ENCODE assay signal across 9 mouse cellular contexts in genomic region chr1:160233921-160234320, GRCm38 (mm10). TPM values are rescaled to one million over a fixed set of nuclear protein-coding genes. Genes with fewer than 3 reads are reported as not detected.
A peak's percentile ranks its signal among the peaks of the same experiment; 100 is the strongest.
DNase-seq lines count a peak whose midpoint lies in the region; ATAC-seq and TF ChIP-seq lines count a peak whose summit lies in the region.
"Had no signal": no experiment of that assay in that cellular context is flagged by ENCODE, and none has a peak within 500 bp of the region (broad histone marks: within the 10 kb centered on the region; RNA-seq: fewer than 3 reads in every experiment).

No protein-coding gene starts in this region.

- peak overlapping the region; percentile 23; the same call in 1 of the 2 replicates for H3K9ac ChIP-seq in CH12.LX (ENCODE audit: insufficient read depth, low read depth)
- H3K9ac ChIP-seq in heart, postnatal 0 days (replicated peaks; ENCODE audit: low read depth, low read length), result no peak overlapping the region
- H3K9ac ChIP-seq: neural tube, embryonic 15.5 days had no signal

- peak; percentile 31; the same call in 1 of the 2 replicates for TF ChIP-seq POLR2A in CH12.LX (IDR thresholded peaks at IDR 0.05; ENCODE audit: low read depth, low read length)

- H3K9me3 ChIP-seq in CH12.LX (replicated peaks; ENCODE audit: low read length), result no peaks in the 10 kb centered on the region
- H3K9me3 ChIP-seq in heart, postnatal 0 days (replicated peaks; ENCODE audit: control insufficient read depth, low read length), result no peaks in the 10 kb centered on the region
- H3K9me3 ChIP-seq: neural tube, embryonic 15.5 days had no signal

- TF ChIP-seq RAD21 in CH12.LX (IDR thresholded peaks at IDR 0.05; ENCODE audit: low read depth, low read length), result no peak

- peak overlapping the region; percentile 44; the same call in 1 of the 2 replicates for H3K4me2 ChIP-seq in CH12.LX (ENCODE audit: insufficient read depth, low read depth, poor library complexity, severe bottlenecking)
- no peak overlapping the region for H3K4me2 ChIP-seq in heart, postnatal 0 days (ENCODE audit: low read depth, low read length)
- H3K4me2 ChIP-seq: neural tube, embryonic 15.5 days had no signal

- TF ChIP-seq CTCF in CH12.LX (conservative IDR thresholded peaks at IDR 0.05 in 1 of 2, IDR thresholded peaks at IDR 0.05 in 1 of 2; ENCODE audit: low read depth in 2 of 2, low read length in 2 of 2), result no peak
- no peak for TF ChIP-seq CTCF in heart, postnatal 0 days (IDR thresholded peaks at IDR 0.05; ENCODE audit: low read depth)

- H3K36me3 ChIP-seq in CH12.LX (replicated peaks in 1 of 2; ENCODE audit: control insufficient read depth in 1 of 2, insufficient read depth in 1 of 2, low read length in 1 of 2), result peaks cover 24 to 44% of the 10 kb centered on the region in 2 experiments
- H3K36me3 ChIP-seq in heart, postnatal 0 days (replicated peaks; ENCODE audit: control insufficient read depth, insufficient read depth, low read length), result peaks cover 6% of the 10 kb centered on the region; the same call in 1 of the 2 replicates

- H3K27ac ChIP-seq in CH12.LX (ENCODE audit: insufficient read depth, low read depth), result peak overlapping the region; percentile 95
- H3K27ac ChIP-seq in heart, postnatal 0 days (ENCODE audit: low read depth), result peak overlapping the region; percentile 24
- H3K27ac ChIP-seq: neural tube, embryonic 15.5 days had no signal

- peak; percentile 41 to 49 for DNase-seq in heart, adult 18-20 months
- no peak for DNase-seq in heart, postnatal 36 days
- DNase-seq in CH12.LX (ENCODE audit: extremely low read depth), result peak; percentile 82
- DNase-seq in heart, postnatal 0 days (ENCODE audit: low spot score), result peak; percentile 61
- DNase-seq in layer of hippocampus, adult 9-10 months (ENCODE audit: low spot score), result no peak
- DNase-seq in kidney, postnatal 25 days, result no peak
- no peak for DNase-seq in kidney, adult 18-20 months

- H3K4me1 ChIP-seq in CH12.LX (ENCODE audit: control insufficient read depth in 1 of 2, insufficient read depth in 2 of 2), result peaks cover 9 to 47% of the 10 kb centered on the region in 2 experiments; a peak in 3 of 4 replicates
- no peaks in the 10 kb centered on the region for H3K4me1 ChIP-seq in heart, postnatal 0 days (ENCODE audit: control insufficient read depth, insufficient read depth)
- H3K4me1 ChIP-seq: neural tube, embryonic 15.5 days had no signal

- ATAC-seq in heart, postnatal 0 days (ENCODE audit: insufficient read depth, low read depth), result peak; percentile 55
- peak; percentile 84 for ATAC-seq in neutrophil, adult 5-6 weeks (ENCODE audit: extremely low read depth, insufficient number of reproducible peaks, low FRiP score, poor library complexity, severe bottlenecking)

- TF ChIP-seq EP300 in CH12.LX (IDR thresholded peaks at IDR 0.05; ENCODE audit: low read length), result peak; percentile 97
- no peak for TF ChIP-seq EP300 in heart, postnatal 0 days (IDR thresholded peaks at IDR 0.05; ENCODE audit: low read depth)

- H3K4me3 ChIP-seq in CH12.LX (replicated peaks in 1 of 3; ENCODE audit: low read depth in 2 of 3, low read length in 2 of 3, poor library complexity in 1 of 3), result no peak overlapping the region
- H3K4me3 ChIP-seq in heart, postnatal 0 days (ENCODE audit: low read depth, low read length), result no peak overlapping the region
- H3K4me3 ChIP-seq: neural tube, embryonic 15.5 days had no signal

- intact Hi-C loops in heart, postnatal 36 days (cut with DNase I), result no loop called here

- dilution Hi-C loops in CH12.LX (cut with MboI; ENCODE audit: extremely low pct_ligation_motif_present, extremely low pct_unique_long_range_greater_than_20kb, low sequenced_read_pairs), result no loop called here

- peaks cover 5% of the 10 kb centered on the region; the same call in 1 of the 2 replicates for H3K79me2 ChIP-seq in CH12.LX (replicated peaks; ENCODE audit: control insufficient read depth, extremely low read depth, insufficient read depth, poor library complexity, severe bottlenecking)

- no peaks in the 10 kb centered on the region for H3K27me3 ChIP-seq in CH12.LX (replicated peaks)
- no peaks in the 10 kb centered on the region for H3K27me3 ChIP-seq in heart, postnatal 0 days (ENCODE audit: control insufficient read depth, insufficient read depth, low read length)
- H3K27me3 ChIP-seq: neural tube, embryonic 15.5 days had no signal

- in situ Hi-C loops in CH12.LX (cut with MboI; ENCODE audit: low pct_ligation_motif_present, low pct_unique_long_range_greater_than_20kb, low sequenced_read_pairs), result no loop called here

TF ChIP-seq in CH12.LX, 34 proteins besides CTCF, POLR2A, EP300 and RAD21:
- TF ChIP-seq MEF2A (IDR thresholded peaks at IDR 0.05; ENCODE audit: borderline replicate concordance, low read depth, low read length) (peak; percentile 71; the same call in 1 of the 2 replicates), BHLHE40 (IDR thresholded peaks at IDR 0.05; ENCODE audit: low read depth, low read length) (peak; percentile 42), IRF4 (IDR thresholded peaks at IDR 0.05; ENCODE audit: low read depth, low read length) (peak; percentile 98), KAT2A (IDR thresholded peaks at IDR 0.05; ENCODE audit: insufficient replicate concordance, low read length) (no peak), MYC (IDR thresholded peaks at IDR 0.05; ENCODE audit: low read depth, low read length) (peak; percentile 41; the same call in 1 of the 2 replicates), TCF12 (IDR thresholded peaks at IDR 0.05; ENCODE audit: low read depth, low read length) (peak; percentile 60; the same call in 1 of the 2 replicates), JUN (IDR thresholded peaks at IDR 0.05; ENCODE audit: insufficient read depth, low read depth, low read length) (peak; percentile 4; the same call in 1 of the 2 replicates), RCOR1 (conservative IDR thresholded peaks at IDR 0.05; ENCODE audit: low read depth, low read length) (peak; percentile 51; the same call in 1 of the 2 replicates), NRF1 (IDR thresholded peaks at IDR 0.05; ENCODE audit: low read depth, low read length) (no peak), JUND (conservative IDR thresholded peaks at IDR 0.05; ENCODE audit: low read depth, low read length) (0 out of 2 replicates have a peak, but pooled peaks have one; percentile 20)

RNA-seq across cellular contexts. Expression of gene Cacybp, which starts 21.2 kb away (rescaled TPM):
- total RNA-seq in heart, adult 18-20 months (2021), result 100 to 1,000 TPM in 1 of 2 experiments, 10 to 100 TPM in 1; 80.1 to 105 TPM
- total RNA-seq in heart, postnatal 36 days (2021), result 10 to 100 TPM; 62.9 to 70.7 TPM
- total RNA-seq in CH12.LX (2012; rRNA removed) (130 and 174 TPM in 2 replicates), CH12.LX (2014; rRNA removed) (390 and 459 TPM in 2 replicates)
- polyA plus RNA-seq in CH12.LX (2012; ENCODE audit: insufficient read length, low read depth), result 357 and 459 TPM in 2 replicates
- total RNA-seq in heart, postnatal 0 days (2014; rRNA removed; ENCODE audit: low replicate concordance), result 33.7 and 38.2 TPM in 2 replicates
- polyA plus RNA-seq in heart, postnatal 0 days (2015; fragmentation: Nextera tagmentation; extraction: Ambion mirVana), result 124 and 131 TPM in 2 replicates
- total RNA-seq in neutrophil, adult 5-6 weeks (2017), result 55.2 and 57.3 TPM in 2 replicates

RNA-seq across cellular contexts. Expression of gene Mrps14, which starts 38.9 kb away (rescaled TPM):
- 100 to 1,000 TPM; 105 to 122 TPM for total RNA-seq in heart, adult 18-20 months (2021)
- 100 to 1,000 TPM in 1 of 2 experiments, 10 to 100 TPM in 1; 95.8 to 110 TPM for total RNA-seq in heart, postnatal 36 days (2021)
- total RNA-seq in CH12.LX (2012; rRNA removed) (103 and 107 TPM in 2 replicates), CH12.LX (2014; rRNA removed) (142 and 147 TPM in 2 replicates)
- polyA plus RNA-seq in CH12.LX (2012; ENCODE audit: insufficient read length, low read depth), result 103 and 106 TPM in 2 replicates
- total RNA-seq in heart, postnatal 0 days (2014; rRNA removed; ENCODE audit: low replicate concordance), result 19.3 and 28.1 TPM in 2 replicates
- polyA plus RNA-seq in heart, postnatal 0 days (2015; fragmentation: Nextera tagmentation; extraction: Ambion mirVana), result 221 and 235 TPM in 2 replicates
- total RNA-seq in neutrophil, adult 5-6 weeks (2017), result 29.1 and 34.9 TPM in 2 replicates

Comparison
In these comparisons a context has a peak if more than half of its experiments do, and no peak if none do; other contexts are left out.
1. DNase-seq: peak in heart, adult 18-20 months (2 of 2), CH12.LX (single experiment) and heart, postnatal 0 days (single experiment); none in heart, postnatal 36 days (0 of 2), layer of hippocampus, adult 9-10 months (single experiment), kidney, postnatal 25 days (0 of 2) and kidney, adult 18-20 months (single experiment).